In the genomic region with DNA sequence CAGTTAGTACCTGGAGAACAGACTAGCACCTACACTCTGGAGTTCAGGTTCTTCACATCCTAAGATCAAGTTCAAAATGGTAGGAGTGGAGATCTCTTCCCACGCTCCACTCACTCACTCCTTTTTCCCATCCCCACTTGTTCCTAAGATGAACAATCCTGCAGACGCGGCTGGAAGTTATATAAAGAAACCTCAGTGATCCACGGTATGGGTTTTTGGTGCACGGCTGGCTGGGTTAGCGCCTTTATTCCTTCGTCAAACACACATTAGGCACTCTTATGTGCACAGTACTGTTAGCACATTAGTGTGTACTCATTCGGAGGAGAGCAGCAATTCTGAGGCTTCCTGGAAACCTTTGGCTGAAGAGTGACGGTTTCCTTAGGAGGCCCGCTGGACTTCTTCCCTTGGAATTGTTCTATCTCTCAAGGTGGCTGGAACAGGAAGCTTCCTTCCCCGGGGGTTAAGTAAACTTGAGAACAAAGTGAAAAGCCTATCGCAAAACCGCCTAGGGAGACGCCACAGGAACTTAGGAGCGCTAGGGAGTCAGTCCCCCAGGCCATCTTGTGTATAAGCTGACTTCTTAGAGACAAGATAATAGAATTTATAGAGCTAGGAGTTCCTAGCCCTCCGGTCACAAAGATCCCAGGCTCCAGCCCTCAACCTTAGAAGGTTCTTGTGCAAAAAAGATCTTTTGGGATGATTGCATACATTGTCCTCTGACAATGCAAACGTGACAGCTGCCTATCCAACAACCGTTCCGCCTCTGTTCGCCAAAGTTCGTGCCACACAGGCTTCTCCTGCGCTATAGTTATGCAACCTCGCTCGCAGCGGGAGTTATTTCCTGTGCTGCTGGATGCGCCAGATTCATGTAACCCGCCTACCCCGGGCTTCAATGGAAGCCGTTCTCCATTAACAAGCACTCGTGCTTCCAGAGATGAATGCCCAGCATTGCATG, we compare ENCODE assay signal across 8 mouse cellular contexts. TPM values are rescaled to one million over a fixed set of nuclear protein-coding genes. Genes with fewer than 3 reads are reported as not detected.
DNase-seq lines count a peak whose midpoint lies in the region; TF ChIP-seq lines count a peak whose summit lies in the region.

No protein-coding gene starts in this region.

- H3K4me1 ChIP-seq in cortical plate, adult 2 months (ENCODE audit: control insufficient read depth, insufficient read depth, low read length) = no peaks in the 10 kb centered on the region

- TF ChIP-seq POLR2A in cortical plate, adult 2 months (IDR thresholded peaks at IDR 0.05; ENCODE audit: extremely low read depth, insufficient read depth, low read length) = peak; percentile 59

- DNase-seq in adrenal gland, adult (ENCODE audit: inconsistent age in 2 of 2, low spot score in 1 of 2) = peak; percentile 86 to 96
- DNase-seq in gastrocnemius, postnatal 10 days = peak; percentile 61
- peak; percentile 68 for DNase-seq in induced T-regulatory cell, adult 2 months (ENCODE audit: low read depth)
- DNase-seq in left cerebral cortex, adult 8-10 months (ENCODE audit: low spot score in 2 of 2) = peak; percentile 78 to 86
- DNase-seq in right cerebral cortex, postnatal 10 days (ENCODE audit: low spot score in 2 of 2) = peak; percentile 83 to 88
- DNase-seq in urinary bladder, postnatal 36 days (ENCODE audit: low spot score in 2 of 2) = peak; percentile 67 to 77

- 30% methylated on average over 30 of the region's 30 CpGs for WGBS in macrophage (ENCODE audit: missing documents)

- no peaks in the 10 kb centered on the region for H3K36me3 ChIP-seq in macrophage (ENCODE audit: inconsistent target)

- peak overlapping the region; percentile 95 for H3K27ac ChIP-seq in cortical plate, adult 2 months (ENCODE audit: insufficient read depth, low read length)
- peak overlapping the region; percentile 90 for H3K27ac ChIP-seq in macrophage

- no peak for TF ChIP-seq CTCF in cortical plate, adult 2 months (IDR thresholded peaks at IDR 0.05; ENCODE audit: extremely low read depth, insufficient read depth, low read length)

- peak overlapping the region; percentile 72 for H3K4me3 ChIP-seq in cortical plate, adult 2 months (ENCODE audit: insufficient read depth, low read length)
- H3K4me3 ChIP-seq in macrophage (ENCODE audit: inconsistent target) = peak overlapping the region; percentile 49

- H3K79me2 ChIP-seq in macrophage (ENCODE audit: inconsistent target) = peaks cover 31% of the 10 kb centered on the region

RNA-seq across cellular contexts. Expression of a gene that starts 1.6 kb away (rescaled TPM):
- 49.6 and 53.5 TPM in 2 replicates for polyA plus RNA-seq in cortical plate, adult 2 months (2012; rRNA removed)
- total RNA-seq in gastrocnemius, postnatal 10 days (2021) = 10 to 100 TPM; 22.7 to 28.4 TPM
- 100 to 1,000 TPM; 108 to 149 (median 118) TPM for total RNA-seq in left cerebral cortex, adult 8-10 months (2022)
- 100 to 1,000 TPM in 15 of 26 experiments, 10 to 100 TPM in 11; 24.2 to 422 (median 131) TPM for total RNA-seq in macrophage (2018; cell fraction: chromatin; rRNA removed)
- 100 to 1,000 TPM in 8 of 26 experiments, 10 to 100 TPM in 18; 32.3 to 215 (median 62.1) TPM for total RNA-seq in macrophage (2018; cell fraction: cytosol; rRNA removed)
- total RNA-seq in macrophage (2018; cell fraction: nucleus; rRNA removed) = 100 to 1,000 TPM in 21 of 26 experiments, 10 to 100 TPM in 5; 45.2 to 391 (median 164) TPM
- 22.5 to 77.4 TPM (median 23.7 TPM) in 3 replicates for polyA plus RNA-seq in macrophage (2018)

Comparison
In these comparisons a context has a peak if more than half of its experiments do, and no peak if none do; other contexts are left out.
1. Peak in every context shown above with its lines: DNase-seq, H3K4me3 ChIP-seq and H3K27ac ChIP-seq.